Mouse (Mus musculus) left cerebral cortex, adult 8-10 months (tissue): ENCODE measurements around the gene Arel1. TPM values are rescaled to one million over a fixed set of nuclear protein-coding genes. Genes with fewer than 3 reads are reported as not detected.

Source experiments
- DNase-seq, 2 experiments: peaks; one replicate each; pipeline ENCODE4 v3.0.0; 2022; ENCODE audit warnings: low spot score in 2 of 2
- total RNA-seq, 4 experiments: library from RNA; stranded (reverse); gene quantifications; 2 replicates each; pipeline ENCODE4 v1.2.4; 2022

Gene Arel1
- 100 to 1,000 TPM in 3 of 4 experiments, 10 to 100 TPM in 1; 98.1 to 130 (median 120) TPM for total RNA-seq

DNA sequence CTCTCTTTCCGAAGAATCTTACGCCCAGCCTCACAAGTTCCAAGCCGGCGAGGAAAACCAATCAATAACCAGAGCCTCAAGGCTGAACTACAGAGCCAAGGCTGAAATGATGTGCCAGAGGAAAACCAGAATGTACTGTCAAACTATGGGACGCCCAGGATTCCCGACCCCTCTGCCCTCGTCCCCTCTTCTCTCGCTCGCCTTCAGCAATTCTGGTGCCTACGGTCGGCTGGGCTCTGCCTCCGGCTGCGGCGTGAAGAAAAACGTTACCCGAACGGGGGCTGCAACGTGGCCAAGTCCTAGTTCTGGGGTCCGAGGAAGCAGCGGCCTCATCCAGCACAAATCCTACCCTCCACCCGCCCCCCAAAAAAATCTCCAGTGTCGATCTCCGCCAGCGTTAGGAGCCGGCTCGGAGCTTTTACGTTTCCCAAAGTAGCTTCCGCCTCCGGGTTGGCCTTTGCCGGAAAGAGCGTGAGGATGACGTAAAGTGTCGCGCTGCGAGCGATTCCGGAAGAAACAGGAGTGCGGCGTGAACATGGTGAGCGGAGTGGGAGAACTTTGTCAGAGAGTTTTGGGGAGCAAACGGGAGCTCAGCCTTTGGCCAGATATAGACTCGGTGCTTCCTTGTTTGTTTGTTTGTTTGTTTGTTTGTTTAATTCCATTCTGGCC, at the start of gene Arel1, which contains the start of gene Fcf1:
Gene Arel1, minus strand, starts transcription at position 473 of the 669 bp plus-strand sequence.
Gene Fcf1, plus strand, starts transcription at position 470 of the 669 bp plus-strand sequence.
- peak; percentile 84 to 86 for DNase-seq

DNA sequence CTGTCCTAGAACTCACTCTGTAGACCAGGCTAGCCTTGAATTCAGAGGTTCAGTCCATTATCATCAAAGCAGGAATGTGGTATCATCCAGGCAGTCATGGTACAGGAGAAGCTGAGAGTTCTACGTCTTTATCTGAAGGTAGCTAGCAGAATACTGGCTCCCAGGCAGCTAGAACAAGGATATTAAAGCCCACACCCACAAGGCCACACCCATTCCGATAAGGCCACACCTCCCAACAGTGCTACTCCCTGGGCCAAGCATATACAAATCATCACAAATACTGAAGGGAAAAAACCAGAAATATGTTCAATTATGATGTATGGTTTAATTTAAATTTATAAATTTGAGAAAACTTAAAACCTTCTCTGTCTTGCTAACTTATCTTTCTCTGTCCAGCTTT, 41.5 kb upstream of the Arel1 start:
- DNase-seq = no peak

DNA sequence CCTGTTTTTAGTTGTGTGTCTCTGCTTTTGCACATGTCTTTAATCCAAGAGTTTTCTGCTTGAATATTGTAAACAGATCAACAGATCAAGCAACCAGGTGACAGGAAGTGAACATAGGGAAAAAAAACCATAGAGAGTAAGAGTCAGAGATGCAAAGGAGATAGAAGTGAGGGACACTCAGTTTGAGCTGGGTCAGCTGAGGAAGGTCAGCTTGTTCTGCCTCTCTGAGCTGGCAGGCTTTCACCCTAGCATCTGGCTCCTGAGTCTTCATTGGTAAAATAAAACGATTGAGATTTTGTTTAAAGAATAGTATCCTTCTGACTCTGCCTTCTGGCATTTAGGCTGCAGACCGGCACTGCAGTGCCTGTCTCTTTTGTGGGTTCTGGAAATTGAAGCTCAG, 39.8 kb upstream of the Arel1 start:
- no peak for DNase-seq

DNA sequence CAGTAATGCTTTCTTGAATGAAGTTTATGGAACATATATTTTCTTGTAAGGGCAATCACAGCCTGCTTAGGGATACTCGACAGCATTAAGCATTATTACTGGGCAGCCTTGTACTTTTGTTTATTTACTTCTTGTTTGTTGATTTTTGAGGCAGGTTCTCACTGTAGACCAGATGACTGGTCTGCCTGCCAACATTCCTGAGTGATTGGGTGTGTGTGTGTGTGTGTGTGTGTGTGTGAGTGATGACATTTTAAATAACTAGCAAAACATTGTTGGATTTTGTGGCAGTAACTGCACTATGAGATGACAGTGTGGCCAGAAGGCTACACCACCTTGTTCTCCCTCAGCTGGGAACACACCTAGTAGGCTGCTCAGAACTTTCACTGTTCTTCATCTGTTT, 39.1 kb upstream of the Arel1 start:
- DNase-seq = no peak

DNA sequence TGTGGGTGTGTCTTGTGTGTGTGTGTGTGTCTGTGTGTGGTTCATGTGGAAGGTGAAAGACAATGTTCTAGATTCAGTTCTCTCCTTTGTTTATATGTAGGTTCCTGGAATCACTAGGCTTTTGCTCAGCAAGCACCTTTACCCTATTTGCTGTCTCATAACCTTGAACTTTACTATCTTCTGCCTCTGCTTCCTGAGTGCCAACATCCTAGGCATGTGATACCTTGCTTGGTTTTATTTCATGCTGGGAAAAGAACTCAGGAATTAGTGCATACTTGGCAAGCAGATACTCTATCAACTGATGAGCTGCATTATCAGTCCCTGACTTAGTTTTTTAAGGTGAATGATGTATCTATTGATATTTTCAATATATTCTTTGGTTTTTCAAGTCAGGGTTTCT, 36.3 kb upstream of the Arel1 start:
- no peak for DNase-seq

DNA sequence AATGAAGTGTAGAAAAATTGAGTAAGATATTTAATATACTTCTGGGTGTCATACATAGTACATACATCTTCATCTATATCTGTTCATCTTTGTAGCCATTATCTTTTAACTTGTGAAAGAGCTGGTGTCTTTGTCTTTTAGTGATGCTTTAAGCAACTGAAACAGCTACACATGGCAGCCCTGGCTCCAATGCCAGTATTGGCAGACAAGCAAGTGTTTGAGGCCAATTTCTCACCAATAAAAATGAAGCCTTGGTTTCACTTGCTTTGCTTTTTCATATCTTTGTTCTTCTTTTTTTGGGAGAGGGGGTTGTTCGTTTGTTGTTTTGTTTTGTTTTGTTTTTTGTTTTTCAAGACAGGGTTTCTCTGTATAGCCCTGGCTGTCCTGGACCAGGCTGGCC, 35.5 kb upstream of the Arel1 start:
- no peak for DNase-seq

DNA sequence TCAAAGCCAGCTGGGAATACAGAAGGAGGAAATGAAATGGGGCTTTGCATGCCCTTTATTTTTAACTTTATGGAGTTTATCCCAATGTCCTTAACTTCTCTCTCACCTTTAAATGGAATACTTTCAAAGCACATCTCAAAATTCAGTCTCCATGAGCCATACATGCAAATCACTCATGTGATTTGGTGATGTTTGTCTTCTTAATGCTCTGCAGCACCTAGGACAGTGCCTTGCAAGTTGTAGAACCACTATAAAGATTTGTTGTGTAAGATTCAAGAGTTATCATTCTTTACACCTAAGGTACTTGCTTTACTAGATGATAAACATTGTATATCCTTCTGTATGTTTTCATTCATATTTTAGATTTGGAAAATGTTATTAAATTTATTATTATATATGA, 28.4 kb upstream of the Arel1 start:
- DNase-seq = no peak

DNA sequence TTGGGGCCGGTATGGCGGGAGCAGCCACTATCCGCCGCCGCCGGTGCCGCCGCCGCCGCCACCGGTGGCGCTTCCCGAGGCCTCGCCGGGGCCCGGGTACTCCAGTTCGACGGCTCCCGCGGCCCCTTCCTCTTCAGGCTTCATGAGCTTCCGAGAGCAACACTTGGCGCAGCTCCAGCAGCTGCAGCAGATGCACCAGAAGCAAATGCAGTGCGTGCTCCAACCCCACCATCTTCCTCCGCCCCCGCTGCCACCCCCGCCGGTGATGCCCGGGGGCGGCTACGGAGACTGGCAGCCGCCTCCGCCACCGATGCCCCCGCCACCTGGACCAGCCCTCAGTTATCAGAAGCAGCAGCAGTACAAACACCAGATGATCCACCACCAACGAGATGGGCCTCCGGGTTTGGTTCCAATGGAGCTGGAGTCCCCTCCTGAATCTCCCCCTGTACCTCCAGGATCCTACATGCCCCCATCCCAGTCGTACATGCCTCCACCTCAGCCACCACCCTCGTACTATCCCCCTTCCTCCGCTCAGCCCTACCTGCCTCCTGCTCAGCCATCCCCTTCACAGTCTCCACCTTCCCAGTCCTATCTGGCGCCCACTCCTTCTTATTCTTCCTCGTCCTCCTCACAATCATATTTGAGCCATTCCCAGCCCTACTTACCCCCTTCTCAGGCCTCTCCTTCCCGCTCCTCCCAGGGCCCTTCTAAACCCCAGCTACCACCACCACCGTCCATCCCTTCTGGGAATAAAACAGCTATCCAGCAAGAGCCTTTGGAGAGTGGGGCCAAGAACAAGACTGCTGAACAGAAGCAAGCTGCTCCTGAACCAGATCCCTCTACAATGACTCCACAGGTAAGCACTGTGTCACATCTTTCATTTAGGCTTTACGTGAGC, 26.1 kb upstream of the Arel1 start:
- DNase-seq = peak; percentile 48 to 55

DNA sequence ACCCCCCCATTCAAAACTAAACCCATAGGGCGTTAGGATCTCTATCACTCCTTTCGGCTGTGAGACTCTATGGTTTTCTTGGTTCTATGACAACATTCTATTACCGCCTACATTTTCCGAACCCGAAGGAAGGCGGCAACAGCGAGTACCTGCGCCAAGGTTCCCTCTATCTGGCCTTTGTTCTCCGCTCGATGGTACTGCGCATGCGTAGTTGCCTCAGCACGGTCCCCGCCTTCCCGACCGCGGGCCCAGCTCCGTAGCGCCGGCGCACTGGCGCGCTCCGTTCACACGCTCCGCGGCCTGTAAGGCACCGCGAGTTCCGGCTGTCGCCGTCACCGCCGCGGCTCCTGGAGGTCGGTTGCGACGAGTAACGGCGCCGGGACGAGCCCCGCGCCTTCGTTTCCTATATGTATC, 25.4 kb upstream of the Arel1 start, which contains the start of gene Ylpm1:
Gene Ylpm1, plus strand, starts transcription at position 239 of the 414 bp plus-strand sequence.
- peak; percentile 92 to 96 for DNase-seq

DNA sequence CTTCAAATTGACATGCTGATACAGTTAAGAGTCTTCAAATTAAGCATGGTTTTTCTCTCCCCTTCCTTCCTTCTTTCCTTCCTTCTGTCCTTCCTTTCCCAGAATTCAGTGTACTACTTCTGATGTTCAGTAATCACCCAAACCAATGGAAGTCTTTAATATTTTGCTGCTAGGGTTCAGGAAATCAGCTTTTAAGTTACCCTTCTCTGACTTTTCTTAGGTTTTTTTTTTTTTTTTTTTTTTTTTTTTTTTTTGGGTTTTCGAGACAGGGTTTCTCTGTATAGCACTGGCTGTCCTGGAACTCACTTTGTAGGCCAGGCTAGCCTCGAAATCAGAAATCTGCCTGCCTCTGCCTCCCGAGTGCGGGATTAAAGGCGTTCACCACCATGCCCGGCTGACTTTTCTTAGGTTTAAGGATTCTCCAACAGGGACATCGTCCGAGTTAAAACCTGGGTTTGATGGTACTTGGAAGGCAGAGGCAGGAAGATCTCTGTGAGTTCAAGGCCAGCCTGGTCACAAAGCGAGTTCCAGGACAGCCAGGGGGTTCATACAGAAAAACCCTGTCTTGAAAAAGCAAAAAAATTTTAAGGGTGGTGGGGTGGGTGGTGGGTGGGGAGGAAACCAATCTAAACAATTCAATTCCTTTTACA, 24.5 kb upstream of the Arel1 start:
- no peak for DNase-seq

DNA sequence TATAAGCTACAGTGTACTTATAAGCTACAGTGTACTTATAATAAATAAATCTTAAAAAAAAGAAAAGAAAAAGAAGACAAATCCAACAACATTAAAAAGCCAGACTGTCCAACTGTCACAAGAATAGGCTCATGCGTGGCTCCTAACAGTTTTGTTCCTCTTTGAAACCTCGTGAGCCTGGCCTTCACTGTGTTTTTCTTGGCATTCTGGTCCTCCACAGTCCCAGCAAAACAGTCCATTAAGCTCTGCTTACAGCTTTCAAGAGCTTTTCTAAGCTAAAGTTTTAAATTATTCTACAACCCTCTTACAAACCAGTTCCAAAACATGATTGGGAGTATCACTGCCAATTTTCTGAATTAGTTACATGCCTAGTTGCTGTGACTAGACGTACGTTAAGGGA, 18.8 kb upstream of the Arel1 start:
- no peak for DNase-seq

DNA sequence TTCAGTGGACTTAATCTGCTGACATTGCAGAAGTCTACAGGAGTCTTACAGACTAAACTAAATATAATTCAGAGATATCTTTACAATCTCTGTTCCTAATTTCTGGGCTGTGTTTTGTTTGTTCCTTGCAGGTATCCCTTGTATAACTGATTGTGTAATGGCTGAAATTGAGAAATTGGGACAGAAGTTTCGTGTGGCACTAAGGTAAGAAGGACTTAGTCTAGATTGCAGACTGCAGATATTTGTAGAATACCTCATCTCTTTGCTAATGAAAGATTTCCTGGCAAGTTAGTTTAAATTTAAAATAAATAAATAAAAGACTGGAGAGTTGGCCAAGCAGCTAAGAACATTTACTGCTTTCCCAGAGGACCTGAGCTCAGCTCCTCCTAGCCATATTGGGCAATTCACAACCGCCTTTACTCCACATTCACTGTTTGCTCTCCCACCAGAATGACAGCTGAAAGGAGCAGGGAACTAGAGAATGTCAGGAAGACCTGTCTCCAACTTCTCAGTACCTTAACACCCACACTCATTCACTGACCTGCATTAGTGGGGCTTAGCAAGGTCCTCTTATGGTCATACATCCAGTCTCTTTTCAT, 8.7 kb upstream of the Arel1 start:
- DNase-seq = no peak

DNA sequence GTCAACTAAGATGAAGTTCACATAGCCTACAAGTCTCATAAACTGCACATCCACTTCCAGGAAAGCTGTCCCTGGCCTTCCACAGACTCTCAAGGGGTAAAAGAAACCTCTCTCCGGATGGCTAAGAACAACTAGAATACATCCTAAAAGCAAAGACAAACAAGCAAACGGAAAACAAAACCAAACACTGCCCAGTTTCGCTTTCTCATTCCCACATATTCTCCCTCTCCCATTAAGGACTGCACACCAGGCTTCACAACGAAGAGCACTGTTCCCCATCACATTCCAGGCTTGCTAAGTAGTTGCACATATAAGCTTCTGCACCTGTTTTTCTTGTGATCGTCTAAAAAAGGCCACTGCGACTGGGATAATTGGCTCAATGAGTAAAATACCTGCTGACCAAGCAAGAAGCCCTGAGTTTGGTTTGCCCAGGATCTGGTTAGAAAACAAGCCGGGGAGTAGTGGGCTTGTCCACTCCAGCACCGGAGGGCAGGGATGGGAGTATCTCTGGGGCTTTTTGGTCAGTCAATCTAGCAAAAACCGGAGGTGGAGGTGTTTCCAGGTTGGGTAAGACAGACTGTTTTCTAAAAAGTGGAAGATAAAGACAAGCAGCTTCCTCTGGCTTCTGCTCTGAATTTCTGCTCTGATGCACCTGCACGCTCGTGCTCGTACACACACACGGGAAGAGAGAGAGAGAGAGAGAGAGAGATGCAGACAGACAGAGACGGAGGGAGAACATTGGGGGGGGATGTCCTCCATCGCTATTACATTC, 858 bp downstream of the Arel1 start:
- no peak for DNase-seq

DNA sequence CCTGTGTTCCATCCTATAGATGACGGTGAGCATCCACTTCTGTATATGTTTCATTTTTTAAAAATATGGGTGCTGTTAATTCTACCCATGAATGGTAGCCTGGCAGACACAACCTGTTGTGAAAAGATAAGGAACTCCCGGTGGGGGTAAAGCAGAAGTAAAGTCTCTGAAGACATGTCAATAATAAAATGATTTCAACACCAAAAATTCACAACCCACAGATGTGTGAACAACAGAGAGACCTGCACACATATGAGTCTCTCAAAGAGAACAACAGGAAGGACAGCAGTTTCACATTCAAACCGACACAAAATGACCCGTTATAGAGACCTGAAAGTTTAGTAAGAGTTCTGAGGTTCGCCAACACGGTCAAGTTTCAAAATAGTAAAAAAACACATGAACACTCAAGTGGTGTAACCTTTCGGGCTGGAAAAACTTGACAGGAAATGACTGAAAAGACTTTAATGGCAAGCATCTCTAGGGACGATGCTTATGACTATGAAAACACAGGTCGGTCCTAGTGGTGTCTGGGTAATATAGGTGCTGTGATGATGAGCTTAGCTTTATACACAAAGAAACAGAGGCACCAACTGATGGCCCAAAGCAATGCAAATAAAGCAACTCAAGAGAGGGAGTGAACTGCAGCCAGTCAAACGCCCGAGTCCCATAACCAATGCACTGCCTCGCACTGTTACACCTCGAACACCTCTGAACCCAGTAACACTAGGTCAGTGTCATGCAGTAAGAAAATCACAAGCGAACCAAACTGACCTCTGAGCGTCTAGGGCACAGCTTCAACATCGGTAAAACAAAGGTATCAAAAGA, 1.7 kb downstream of the Arel1 start:
- DNase-seq = no peak

DNA sequence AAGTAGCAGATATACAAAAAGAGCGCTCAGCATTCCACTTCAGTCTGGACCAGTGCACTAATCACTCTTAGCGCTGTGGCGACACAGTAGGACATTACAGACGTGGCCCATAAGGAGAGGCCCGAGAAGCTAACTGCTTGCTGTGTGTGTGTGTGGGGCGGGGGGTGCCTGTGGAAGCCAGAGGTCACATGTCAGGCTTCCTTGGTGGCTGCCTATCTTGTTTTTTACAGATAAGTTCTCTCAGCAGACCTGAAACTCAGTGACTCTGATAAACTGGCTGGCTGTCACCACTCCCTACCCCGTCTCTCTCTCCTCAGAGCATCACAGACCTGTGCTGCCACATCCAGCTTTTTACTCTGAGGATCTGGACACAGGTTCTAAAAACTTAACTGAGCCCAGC, 8.1 kb downstream of the Arel1 start:
- no peak for DNase-seq

DNA sequence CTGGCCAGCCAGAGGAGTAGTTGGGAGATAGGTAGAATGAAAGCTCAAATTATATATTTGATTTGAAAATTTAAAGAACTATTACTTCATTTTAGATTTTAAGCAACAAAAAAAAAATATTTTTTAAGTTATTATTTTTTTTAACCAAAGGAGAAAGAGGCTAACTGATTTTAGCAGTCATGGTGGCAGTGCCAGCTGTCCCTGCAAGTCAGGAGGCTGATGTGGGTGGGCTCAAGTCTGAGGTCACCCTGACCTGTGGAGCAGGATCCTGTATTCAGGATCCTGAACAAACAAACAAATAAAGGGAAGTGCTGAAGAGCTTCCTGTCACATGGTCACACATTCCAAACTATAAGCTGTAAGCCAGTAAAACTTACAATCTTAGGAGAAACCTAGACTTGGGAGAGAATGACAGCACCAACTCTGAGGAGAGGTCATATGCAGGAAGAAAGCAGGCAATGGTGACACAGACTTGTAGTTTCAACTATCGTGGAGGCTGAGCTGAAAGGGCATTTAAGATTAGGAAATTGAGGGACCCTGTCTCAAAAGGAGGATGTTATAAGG, 11.8 kb downstream of the Arel1 start:
- DNase-seq = no peak

DNA sequence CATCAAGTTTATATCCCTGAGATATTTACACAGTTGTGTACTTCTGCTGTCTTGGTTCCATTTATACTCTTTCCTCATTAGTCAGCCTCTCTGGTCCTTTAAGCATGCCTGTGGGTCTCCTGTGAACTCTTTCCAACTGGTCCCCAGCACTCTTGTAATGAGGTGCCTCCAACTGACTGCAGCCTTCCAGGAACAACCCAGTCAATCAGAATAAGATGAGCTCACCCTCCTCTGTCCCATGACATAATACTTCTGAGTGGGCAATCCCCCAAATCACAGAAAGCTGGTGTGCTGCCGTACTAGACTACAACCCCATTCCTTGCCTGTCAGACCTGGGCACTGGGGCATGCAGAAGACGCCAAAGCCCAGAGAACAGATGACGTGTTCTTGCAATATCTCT, 14.4 kb downstream of the Arel1 start:
- no peak for DNase-seq

DNA sequence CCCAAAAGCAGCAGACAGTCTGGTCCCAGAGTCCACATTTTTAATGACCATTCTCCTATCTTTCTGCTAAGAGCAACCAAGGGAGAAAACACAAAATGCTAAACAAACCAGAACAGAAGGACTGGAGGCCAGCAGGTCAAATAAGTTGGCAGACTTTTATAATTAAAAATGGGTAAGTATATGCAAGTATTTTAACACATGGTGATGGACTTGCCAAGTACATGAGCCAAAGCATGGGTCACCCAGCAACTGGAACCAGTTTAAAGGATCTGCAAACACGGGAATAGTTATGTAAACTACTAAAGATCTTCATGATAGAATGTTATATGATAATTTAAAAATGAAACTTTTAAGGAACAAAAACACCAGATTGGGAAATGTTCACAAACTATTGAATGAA, 18.3 kb downstream of the Arel1 start:
- DNase-seq = no peak

DNA sequence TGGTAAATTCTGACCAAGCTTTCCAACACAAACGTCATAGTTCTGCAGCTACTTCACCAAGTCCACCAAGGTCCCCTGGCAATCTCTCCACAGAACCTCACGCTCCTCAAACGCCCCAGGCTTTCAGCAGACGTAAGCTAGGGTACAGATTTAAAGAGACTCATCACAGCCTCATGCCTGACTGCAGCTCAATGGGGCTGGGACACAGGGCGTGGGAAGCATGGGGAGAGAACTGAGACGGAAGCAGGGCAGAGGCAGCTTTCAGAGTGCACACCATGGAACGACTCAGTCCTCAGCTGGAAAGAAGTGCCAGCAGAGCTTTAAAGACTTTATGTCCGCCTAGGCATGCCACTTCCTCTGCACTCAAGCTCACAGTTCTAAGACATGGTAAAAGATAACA, 19.2 kb downstream of the Arel1 start:
- DNase-seq = no peak

DNA sequence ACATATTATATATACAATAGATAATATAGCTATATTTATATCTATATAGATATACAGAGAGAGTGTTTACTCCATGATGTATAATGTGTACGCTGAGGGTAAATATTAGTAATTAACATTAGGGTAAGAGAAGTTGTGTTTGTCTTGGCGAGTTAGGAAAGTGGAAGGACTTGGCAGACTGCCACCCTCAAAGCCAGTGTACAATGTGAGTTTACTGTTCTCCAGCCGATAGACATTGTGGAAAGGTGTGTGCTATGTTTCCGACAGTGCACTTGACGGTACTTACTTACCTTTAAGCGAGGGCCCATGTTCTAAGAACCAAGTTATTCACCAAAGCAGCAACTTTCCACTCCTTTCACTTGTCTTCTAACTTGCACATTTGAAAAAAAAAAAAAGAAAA, 19.9 kb downstream of the Arel1 start:
- no peak for DNase-seq
